Mouse (Mus musculus) stomach, postnatal 0 days (tissue): ENCODE results near the gene Car2. TPM values are rescaled to one million over a fixed set of nuclear protein-coding genes. Genes with fewer than 3 reads are reported as not detected.

Experiments
- ATAC-seq: fragments of 200-750 bp; cut with Nextera tagmentation; 2 replicates; pipeline ENCODE4 v1.8.0; 2017; ENCODE audit not compliant: low FRiP score, low TSS enrichment
- DNase-seq: peaks from one replicate; pipeline ENCODE4 v3.0.0-alpha.2; 2016; ENCODE audit warnings: low spot score
- H3K27ac ChIP-seq: fragments of 300-500 bp; sonication (generic); replicated peaks from 2 replicates; pipeline ENCODE4 v1.5.1; 2014; ENCODE audit warnings: mild to moderate bottlenecking, control low read depth
- H3K27me3 ChIP-seq: fragments of 300-500 bp; sonication (generic); 2 replicates; pipeline ENCODE4 v1.6.1; 2014; ENCODE audit warnings: low read length; ENCODE audit not compliant: control insufficient read depth, insufficient read depth
- H3K36me3 ChIP-seq: fragments of 300-500 bp; sonication (generic); 2 replicates; pipeline ENCODE4 v1.6.1; 2014; ENCODE audit warnings: low read length, mixed read lengths; ENCODE audit not compliant: control insufficient read depth, insufficient read depth
- H3K4me1 ChIP-seq: fragments of 300-500 bp; sonication (generic); replicated peaks from 2 replicates; pipeline ENCODE4 v1.6.1; 2014; ENCODE audit warnings: antibody characterized with exemption; ENCODE audit not compliant: control insufficient read depth, insufficient read depth
- H3K4me2 ChIP-seq: fragments of 300-500 bp; sonication (generic); replicated peaks from 2 replicates; pipeline ENCODE4 v1.6.1; 2014; ENCODE audit warnings: low read depth, mild to moderate bottlenecking, control low read depth, moderate library complexity
- H3K4me3 ChIP-seq: fragments of 300-500 bp; sonication (generic); 2 replicates; pipeline ENCODE4 v1.5.1; 2014; ENCODE audit warnings: low read depth, low read length, control low read depth
- H3K9ac ChIP-seq: fragments of 300-500 bp; sonication (generic); 2 replicates; pipeline ENCODE4 v1.6.1; 2014; ENCODE audit warnings: mild to moderate bottlenecking, low read length, control low read depth, mixed read lengths
- H3K9me3 ChIP-seq: fragments of 300-500 bp; sonication (generic); 2 replicates; pipeline ENCODE4 v1.6.1; 2016; ENCODE audit warnings: low read length; ENCODE audit not compliant: control insufficient read depth
- CTCF ChIP-seq: IDR thresholded peaks from 2 replicates; pipeline ENCODE4 v1.5.1; 2016; ENCODE audit warnings: antibody characterized with exemption, low read depth, mild to moderate bottlenecking, moderate library complexity
- EP300 ChIP-seq: optimal IDR thresholded peaks from 2 replicates; pipeline ENCODE3; 2016; ENCODE audit warnings: antibody characterized with exemption
- WGBS: fragments of 180-500 bp; shearing (Covaris S2); extraction: QIAGEN DNeasy Blood & Tissue Kit; methylation state at CpG from one replicate; pipeline ENCODE4 v1.1.7; 2014; 5-methylcytosine and 5-hydroxymethylcytosine counted together
- polyA plus RNA-seq: library from polyadenylated mRNA; unstranded; fragments of >200 nt; fragmentation: Nextera tagmentation; extraction: Ambion mirVana; gene quantifications from 2 replicates; pipeline ENCODE4 v1.2.1, GENCODE M21; 2015

The Car2 gene
- polyA plus RNA-seq, 1 experiment from 2014 or later: 937 TPM

GRCm38 (mm10) chr3:14903380-14903779 lies 17.3 kb downstream of the Car2 start:
- Histone ChIP-seq H3K4me2 (no peak overlapping the region), H3K4me1 (no peaks in the 10 kb centered on the region), H3K27ac (no peak overlapping the region), H3K27me3 (no peaks in the 10 kb centered on the region), H3K9me3 (no peaks in the 10 kb centered on the region), H3K4me3 (no peak overlapping the region), H3K9ac (no peak overlapping the region), H3K36me3 (0 out of 2 replicates have a peak, but pooled peaks cover 4% of the 10 kb centered on the region)
- no peak for DNase-seq
- no peak for ATAC-seq
- WGBS: 93% methylated on average over 3 of the region's 3 CpGs
- TF ChIP-seq CTCF: no peak
- TF ChIP-seq EP300: no peak

- no peak for ATAC-seq
- WGBS: 52% methylated on average over 3 of the region's 3 CpGs
- H3K9ac ChIP-seq: no peak overlapping the region
- H3K4me2 ChIP-seq: no peak overlapping the region
- TF ChIP-seq CTCF (no peak), EP300 (no peak)
- no peak for DNase-seq
- no peak overlapping the region for H3K27ac ChIP-seq
- no peaks in the 10 kb centered on the region for H3K4me1 ChIP-seq
- 0 out of 2 replicates have a peak, but pooled peaks cover 2% of the 10 kb centered on the region for H3K36me3 ChIP-seq
- no peaks in the 10 kb centered on the region for H3K27me3 ChIP-seq
- no peaks in the 10 kb centered on the region for H3K9me3 ChIP-seq
- H3K4me3 ChIP-seq: no peak overlapping the region
These were observed 18.1 kb downstream of the Car2 start for GRCm38 (mm10) chr3:14904165-14904564.

DNA sequence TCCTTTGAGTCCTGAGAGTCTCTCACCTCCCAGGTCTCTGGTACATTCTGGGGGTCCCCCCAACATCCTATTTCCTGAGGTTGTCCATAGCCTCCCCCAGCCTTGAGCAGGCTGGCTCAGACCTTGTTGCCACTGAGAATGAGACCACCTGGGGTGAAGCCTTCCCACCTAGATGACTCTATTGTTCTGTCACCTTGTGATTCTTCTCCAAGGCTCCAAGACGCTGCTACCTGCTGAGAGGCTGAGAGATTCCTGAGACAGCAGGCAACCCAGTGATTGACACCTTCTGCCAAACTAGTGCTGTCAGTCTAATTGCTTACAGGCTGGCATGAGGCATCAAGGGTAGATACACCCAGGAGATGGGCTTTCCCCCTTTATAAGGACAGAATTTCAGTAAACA lies 21.2 kb downstream of the Car2 start:
- TF ChIP-seq EP300 (no peak), CTCF (no peak)
- 58% methylated on average over 1 of the region's 1 CpGs for WGBS
- H3K9me3 ChIP-seq: no peaks in the 10 kb centered on the region
- H3K4me2 ChIP-seq: no peak overlapping the region
- DNase-seq (no peak), ATAC-seq (no peak)
- no peaks in the 10 kb centered on the region for H3K36me3 ChIP-seq
- H3K4me1 ChIP-seq: no peaks in the 10 kb centered on the region
- H3K27ac ChIP-seq: no peak overlapping the region
- no peak overlapping the region for H3K9ac ChIP-seq
- H3K27me3 ChIP-seq: no peaks in the 10 kb centered on the region
- no peak overlapping the region for H3K4me3 ChIP-seq

DNA sequence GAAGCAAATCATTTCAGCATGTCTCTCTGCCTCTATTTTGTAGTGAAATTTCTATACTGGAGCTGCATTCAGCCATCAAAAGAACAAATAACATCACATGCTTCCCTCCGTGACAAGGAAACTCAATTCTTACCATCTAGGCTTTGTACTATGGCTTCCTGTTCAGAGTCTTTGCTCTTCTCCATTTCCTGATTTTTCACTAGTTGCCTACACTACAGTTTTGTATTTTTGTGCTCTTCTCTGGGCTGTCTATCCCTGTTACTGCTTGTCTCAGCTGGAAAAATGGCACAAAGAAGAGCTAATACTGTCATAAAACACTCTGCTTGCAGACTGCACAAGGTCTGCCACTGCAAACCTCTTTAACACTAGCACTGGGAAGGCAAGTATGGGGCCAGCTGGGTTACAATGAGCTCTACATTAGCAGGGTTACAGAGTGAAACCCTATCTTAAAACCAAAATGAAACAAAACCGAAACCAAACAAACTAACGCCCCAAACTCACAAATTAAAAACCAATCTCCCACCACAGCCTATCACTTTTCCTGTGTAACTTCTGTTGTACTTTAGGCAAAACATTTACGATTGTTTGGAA lies 26.0 kb downstream of the Car2 start:
- H3K36me3 ChIP-seq: no peaks in the 10 kb centered on the region
- no peak overlapping the region for H3K4me2 ChIP-seq
- no peaks in the 10 kb centered on the region for H3K9me3 ChIP-seq
- TF ChIP-seq CTCF (no peak), EP300 (no peak)
- no peak overlapping the region for H3K9ac ChIP-seq
- no peak overlapping the region for H3K27ac ChIP-seq
- H3K4me1 ChIP-seq: no peaks in the 10 kb centered on the region
- 71% methylated on average over 4 of the region's 4 CpGs for WGBS
- no peak overlapping the region for H3K4me3 ChIP-seq
- H3K27me3 ChIP-seq: no peaks in the 10 kb centered on the region
- ATAC-seq (no peak), DNase-seq (no peak)

- no peaks in the 10 kb centered on the region for H3K27me3 ChIP-seq
- ATAC-seq (peak; percentile 77; the same call in 1 of the 2 replicates), DNase-seq (no peak)
- no peak overlapping the region for H3K4me3 ChIP-seq
- H3K4me2 ChIP-seq: no peak overlapping the region
- 54% methylated on average over 4 of the region's 4 CpGs for WGBS
- no peaks in the 10 kb centered on the region for H3K9me3 ChIP-seq
- TF ChIP-seq EP300 (no peak), CTCF (no peak)
- H3K9ac ChIP-seq: no peak overlapping the region
- no peaks in the 10 kb centered on the region for H3K36me3 ChIP-seq
- H3K27ac ChIP-seq: no peak overlapping the region
- H3K4me1 ChIP-seq: no peaks in the 10 kb centered on the region
These were observed 27.7 kb downstream of the Car2 start for GRCm38 (mm10) chr3:14913774-14914173.

DNA sequence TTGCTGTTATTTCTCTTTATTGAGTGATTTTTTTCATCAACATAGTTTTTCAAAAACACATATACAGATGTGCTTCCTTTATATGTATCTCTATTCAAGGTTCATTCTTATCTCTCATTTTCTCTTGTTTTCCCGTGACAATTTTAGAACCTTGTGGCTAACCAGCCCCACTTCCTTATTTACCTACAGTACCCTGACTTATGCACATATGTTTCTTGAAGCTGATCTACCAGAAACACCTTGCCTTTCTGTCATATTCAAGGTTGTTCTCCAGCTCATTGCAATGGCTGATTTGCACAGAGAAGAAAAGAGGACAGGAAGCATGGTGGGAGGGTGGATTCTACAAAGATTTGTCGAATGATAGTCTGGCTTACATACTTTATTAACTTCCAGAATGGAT lies 29.3 kb downstream of the Car2 start:
- H3K9ac ChIP-seq: no peak overlapping the region

More for the DNA sequence above, 29.3 kb downstream of the Car2 start:
- Histone ChIP-seq H3K27ac (no peak overlapping the region), H3K4me2 (no peak overlapping the region), H3K27me3 (no peaks in the 10 kb centered on the region), H3K4me3 (no peak overlapping the region), H3K36me3 (no peaks in the 10 kb centered on the region), H3K4me1 (no peaks in the 10 kb centered on the region), H3K9me3 (no peaks in the 10 kb centered on the region)
- WGBS: 69% methylated on average over 2 of the region's 2 CpGs
- TF ChIP-seq CTCF: no peak
- no peak for TF ChIP-seq EP300
- no peak for ATAC-seq
- DNase-seq: no peak
